Mouse (Mus musculus) intestine, postnatal 0 days (tissue): ENCODE results near the gene Ablim1. TPM values are rescaled to one million over a fixed set of nuclear protein-coding genes. Genes with fewer than 3 reads are reported as not detected.

ENCODE experiments used
- ATAC-seq: fragments of 200-750 bp; cut with Nextera tagmentation; 2 replicates; pipeline ENCODE4 v1.8.0; 2017; ENCODE audit warnings: mild to moderate bottlenecking, moderate TSS enrichment, moderate library complexity
- H3K27ac ChIP-seq: fragments of 300-500 bp; sonication (generic); 2 replicates; pipeline ENCODE4 v1.5.1; 2014; ENCODE audit warnings: mild to moderate bottlenecking, low read depth, low read length, moderate library complexity
- H3K27me3 ChIP-seq: fragments of 300-500 bp; sonication (generic); replicated peaks from 2 replicates; pipeline ENCODE4 v1.6.1; 2014; ENCODE audit warnings: low read length, mixed read lengths; ENCODE audit not compliant: control insufficient read depth, insufficient read depth
- H3K36me3 ChIP-seq: fragments of 300-500 bp; sonication (generic); 2 replicates; pipeline ENCODE4 v1.6.1; 2014; ENCODE audit warnings: mild to moderate bottlenecking, moderate library complexity; ENCODE audit not compliant: control insufficient read depth, insufficient read depth
- H3K4me1 ChIP-seq: fragments of 300-500 bp; sonication (generic); replicated peaks from 2 replicates; pipeline ENCODE4 v1.6.1; 2014; ENCODE audit warnings: antibody characterized with exemption, low read length, mixed read lengths; ENCODE audit not compliant: control insufficient read depth, insufficient read depth
- H3K4me2 ChIP-seq: fragments of 300-500 bp; sonication (generic); replicated peaks from 2 replicates; pipeline ENCODE4 v1.6.1; 2014; ENCODE audit warnings: low read depth, mild to moderate bottlenecking, moderate library complexity
- H3K4me3 ChIP-seq: fragments of 300-500 bp; sonication (generic); 2 replicates; pipeline ENCODE4 v1.5.1; 2014; ENCODE audit warnings: low read depth, low read length
- H3K9ac ChIP-seq: fragments of 300-500 bp; sonication (generic); 2 replicates; pipeline ENCODE4 v1.6.1; 2014; ENCODE audit warnings: mild to moderate bottlenecking, low read depth, low read length
- H3K9me3 ChIP-seq: fragments of 300-500 bp; sonication (generic); 2 replicates; pipeline ENCODE4 v1.6.1; 2016; ENCODE audit warnings: mixed run types; ENCODE audit not compliant: control insufficient read depth
- CTCF ChIP-seq: sonication (generic); IDR thresholded peaks from 2 replicates; pipeline ENCODE4 v1.5.1; 2016; ENCODE audit warnings: low read depth, mild to moderate bottlenecking, control low read depth, antibody characterized with exemption, moderate library complexity
- WGBS: fragments of 180-500 bp; shearing (Covaris S2); extraction: QIAGEN DNeasy Blood & Tissue Kit; methylation state at CpG from one replicate; pipeline ENCODE4 v1.1.7; 2014; 5-methylcytosine and 5-hydroxymethylcytosine counted together
- polyA plus RNA-seq: library from polyadenylated mRNA; unstranded; fragments of >200 nt; fragmentation: Nextera tagmentation; extraction: Ambion mirVana; gene quantifications from 2 replicates; pipeline ENCODE4 v1.2.1, GENCODE M21; 2015

Gene Ablim1
- polyA plus RNA-seq, 1 experiment from 2014 or later, result 24.4 TPM

- no peaks in the 10 kb centered on the region for H3K36me3 ChIP-seq
- no peaks in the 10 kb centered on the region for H3K9me3 ChIP-seq
- H3K9ac ChIP-seq, result no peak overlapping the region
- no peak for TF ChIP-seq CTCF
- ATAC-seq, result no peak
- H3K4me3 ChIP-seq, result no peak overlapping the region
- H3K4me1 ChIP-seq, result no peaks in the 10 kb centered on the region
- no peaks in the 10 kb centered on the region for H3K27me3 ChIP-seq
- no peak overlapping the region for H3K4me2 ChIP-seq
- no peak overlapping the region for H3K27ac ChIP-seq
- WGBS, result 66% methylated on average over 4 of the region's 4 CpGs
Measured at GRCm38 (mm10) chr19:57026501-57026900, 288.2 kb downstream of the Ablim1 start.

DNA sequence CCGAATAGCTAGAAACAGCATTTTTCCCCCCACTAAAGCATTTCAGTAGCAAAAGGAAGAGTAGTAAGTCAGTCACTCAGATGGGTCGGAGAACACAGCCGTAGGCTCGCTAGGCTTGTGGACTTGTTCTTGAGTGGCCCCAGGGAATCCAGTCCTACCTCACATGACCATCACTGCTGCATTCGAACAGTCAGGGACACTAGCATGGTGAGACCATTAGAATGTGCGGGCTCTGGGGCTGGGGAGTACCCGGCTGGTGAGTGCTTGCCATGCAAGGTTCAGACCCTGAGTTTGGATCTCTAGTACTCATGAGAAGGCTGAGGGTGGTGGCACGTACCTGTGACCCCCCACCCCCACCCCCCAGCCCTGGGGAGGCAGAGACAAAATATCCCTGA, 296.9 kb downstream of the Ablim1 start:
- no peaks in the 10 kb centered on the region for H3K27me3 ChIP-seq
- no peaks in the 10 kb centered on the region for H3K4me1 ChIP-seq
- no peak overlapping the region for H3K4me3 ChIP-seq
- no peak for ATAC-seq
- no peaks in the 10 kb centered on the region for H3K36me3 ChIP-seq
- 74% methylated on average over 8 of the region's 8 CpGs for whole genome bisulfite sequencing
- H3K9me3 ChIP-seq, result no peaks in the 10 kb centered on the region
- no peak overlapping the region for H3K27ac ChIP-seq
- no peak for TF ChIP-seq CTCF
- no peak overlapping the region for H3K4me2 ChIP-seq
- H3K9ac ChIP-seq, result no peak overlapping the region

- H3K9me3 ChIP-seq, result no peaks in the 10 kb centered on the region
- ATAC-seq, result no peak
- peak overlapping the region; percentile 21; the same call in 1 of the 2 replicates for H3K4me2 ChIP-seq
- 33% methylated on average over 15 of the region's 15 CpGs for WGBS
- no peaks in the 10 kb centered on the region for H3K4me1 ChIP-seq
- H3K9ac ChIP-seq, result no peak overlapping the region
- H3K36me3 ChIP-seq, result no peaks in the 10 kb centered on the region
- no peaks in the 10 kb centered on the region for H3K27me3 ChIP-seq
- no peak for TF ChIP-seq CTCF
- no peak overlapping the region for H3K4me3 ChIP-seq
- H3K27ac ChIP-seq, result peak overlapping the region; percentile 31; the same call in 1 of the 2 replicates
Measured at GRCm38 (mm10) chr19:57016995-57017784, 297.5 kb downstream of the Ablim1 start.

DNA sequence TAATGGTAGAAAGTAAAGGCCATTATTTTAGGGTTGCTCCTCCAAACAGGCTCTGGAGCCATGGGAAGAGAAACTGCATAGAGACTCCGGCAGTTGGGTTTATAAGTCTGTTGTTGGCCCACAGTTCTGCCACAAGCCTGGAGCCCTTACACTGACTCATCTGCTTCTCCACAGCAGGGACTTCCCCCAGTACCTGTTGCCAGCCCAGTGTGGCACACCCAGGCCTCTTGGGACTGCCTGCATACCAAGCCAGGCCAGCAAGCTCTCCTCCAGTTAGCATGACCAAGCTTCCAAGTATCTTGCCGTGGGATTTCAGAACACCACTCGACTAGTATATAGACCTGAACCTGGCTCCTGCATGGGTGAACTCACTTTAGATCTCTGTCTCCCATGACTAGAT, 299.9 kb downstream of the Ablim1 start:
- H3K36me3 ChIP-seq, result no peaks in the 10 kb centered on the region
- WGBS, result 91% methylated on average over 3 of the region's 3 CpGs

GRCm38 (mm10) chr19:57013271-57013677, 301.4 kb downstream of the Ablim1 start:
- H3K4me1 ChIP-seq, result no peaks in the 10 kb centered on the region
- TF ChIP-seq CTCF, result no peak
- no peaks in the 10 kb centered on the region for H3K36me3 ChIP-seq
- H3K27ac ChIP-seq, result no peak overlapping the region
- no peak overlapping the region for H3K4me2 ChIP-seq
- no peak overlapping the region for H3K9ac ChIP-seq
- no peak for ATAC-seq
- no peak overlapping the region for H3K4me3 ChIP-seq
- H3K27me3 ChIP-seq, result peaks cover 9% of the 10 kb centered on the region; the same call in 1 of the 2 replicates
- no peaks in the 10 kb centered on the region for H3K9me3 ChIP-seq
- 74% methylated on average over 6 of the region's 6 CpGs for WGBS

More for the DNA sequence above, 299.9 kb downstream of the Ablim1 start:
- no peak for TF ChIP-seq CTCF
- no peak for ATAC-seq
- H3K27ac ChIP-seq, result no peak overlapping the region
- H3K4me1 ChIP-seq, result no peaks in the 10 kb centered on the region
- no peak overlapping the region for H3K4me2 ChIP-seq
- H3K27me3 ChIP-seq, result no peaks in the 10 kb centered on the region
- no peak overlapping the region for H3K9ac ChIP-seq
- no peak overlapping the region for H3K4me3 ChIP-seq
- H3K9me3 ChIP-seq, result no peaks in the 10 kb centered on the region

GRCm38 (mm10) chr19:57012068-57012467, 302.7 kb downstream of the Ablim1 start:
- Histone ChIP-seq H3K27ac (no peak overlapping the region), H3K36me3 (no peaks in the 10 kb centered on the region), H3K4me1 (no peaks in the 10 kb centered on the region), H3K9ac (no peak overlapping the region), H3K4me3 (no peak overlapping the region), H3K27me3 (peaks cover 21% of the 10 kb centered on the region; the same call in 1 of the 2 replicates), H3K4me2 (no peak overlapping the region), H3K9me3 (no peaks in the 10 kb centered on the region)
- WGBS, result 46% methylated on average over 3 of the region's 3 CpGs
- no peak for ATAC-seq
- TF ChIP-seq CTCF, result no peak
